Mouse (Mus musculus) heart, embryonic 11.5 days (tissue): ENCODE results near the gene Cct5. TPM values are rescaled to one million over a fixed set of nuclear protein-coding genes. Genes with fewer than 3 reads are reported as not detected.

Experiments
- ATAC-seq: fragments of 200-750 bp; cut with Nextera tagmentation; replicated peaks from 2 replicates; pipeline ENCODE4 v1.8.0; 2017; ENCODE audit warnings: moderate library complexity; ENCODE audit not compliant: insufficient number of reproducible peaks, low FRiP score, low TSS enrichment
- H3K27ac ChIP-seq: fragments of 300-500 bp; sonication (generic); 2 replicates; pipeline ENCODE4 v1.5.1; 2014; ENCODE audit warnings: mild to moderate bottlenecking, low read depth, low read length
- H3K27me3 ChIP-seq: fragments of 300-500 bp; sonication (generic); 2 replicates; pipeline ENCODE4 v1.6.1; 2014; ENCODE audit warnings: mild to moderate bottlenecking, low read length, mixed read lengths; ENCODE audit not compliant: control insufficient read depth, insufficient read depth
- H3K36me3 ChIP-seq: fragments of 300-500 bp; sonication (generic); 2 replicates; pipeline ENCODE4 v1.6.1; 2014; ENCODE audit warnings: mild to moderate bottlenecking, low read length, moderate library complexity, mixed read lengths; ENCODE audit not compliant: control insufficient read depth, insufficient read depth
- H3K4me1 ChIP-seq: fragments of 300-500 bp; sonication (generic); 2 replicates; pipeline ENCODE4 v1.6.1; 2014; ENCODE audit warnings: low read length; ENCODE audit not compliant: control insufficient read depth, insufficient read depth
- H3K4me2 ChIP-seq: fragments of 300-500 bp; sonication (generic); 2 replicates; pipeline ENCODE4 v1.6.1; 2014; ENCODE audit warnings: mild to moderate bottlenecking, moderate library complexity
- H3K4me3 ChIP-seq: fragments of 300-500 bp; sonication (generic); 2 replicates; pipeline ENCODE4 v1.5.1; 2014; ENCODE audit warnings: low read depth, low read length
- H3K9ac ChIP-seq: fragments of 300-500 bp; sonication (generic); 2 replicates; pipeline ENCODE4 v1.6.1; 2014; ENCODE audit warnings: mild to moderate bottlenecking, low read depth, low read length, moderate library complexity
- H3K9me3 ChIP-seq: fragments of 300-500 bp; sonication (generic); replicated peaks from 2 replicates; pipeline ENCODE4 v1.6.1; 2016; ENCODE audit warnings: low read length; ENCODE audit not compliant: control insufficient read depth
- WGBS: fragments of 180-500 bp; shearing (Covaris S2); extraction: QIAGEN DNeasy Blood & Tissue Kit; methylation state at CpG from one replicate; pipeline ENCODE4 v1.1.7; 2014; ENCODE audit not compliant: insufficient replicate concordance; 5-methylcytosine and 5-hydroxymethylcytosine counted together
- polyA plus RNA-seq: library from polyadenylated mRNA; unstranded; fragments of >200 nt; fragmentation: Nextera tagmentation; extraction: Ambion mirVana; gene quantifications from 2 replicates; pipeline ENCODE4 v1.2.1, GENCODE M21; 2014

Cct5 gene
- polyA plus RNA-seq, 1 experiment from 2014 or later: 455 TPM

DNA sequence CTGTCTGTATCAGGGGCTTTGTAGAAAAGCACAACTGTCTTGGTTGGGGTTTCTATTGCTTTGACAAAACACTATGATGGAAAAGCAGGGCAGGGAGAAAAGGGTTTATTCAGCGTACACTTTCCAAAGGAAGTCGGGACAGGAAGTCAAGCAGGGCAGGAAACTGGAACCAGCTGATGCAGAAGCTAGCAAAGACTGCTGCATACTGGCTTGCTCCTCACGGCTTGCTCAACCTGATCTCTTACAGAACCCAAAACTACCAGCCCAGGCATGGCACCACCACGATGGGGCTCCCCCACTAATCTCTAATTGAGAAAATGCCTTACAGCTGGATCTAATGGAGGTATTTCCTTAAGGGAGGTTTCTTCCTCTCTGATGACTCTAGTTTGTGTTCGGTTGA lies 54.2 kb downstream of the Cct5 start:
- Histone ChIP-seq H3K27ac (no peak overlapping the region), H3K4me2 (no peak overlapping the region), H3K9ac (no peak overlapping the region), H3K27me3 (no peaks in the 10 kb centered on the region), H3K36me3 (no peaks in the 10 kb centered on the region), H3K4me1 (peaks cover 14% of the 10 kb centered on the region), H3K9me3 (no peaks in the 10 kb centered on the region), H3K4me3 (no peak overlapping the region)
- ATAC-seq: no peak
- 62% methylated on average over 5 of the region's 5 CpGs for WGBS

DNA sequence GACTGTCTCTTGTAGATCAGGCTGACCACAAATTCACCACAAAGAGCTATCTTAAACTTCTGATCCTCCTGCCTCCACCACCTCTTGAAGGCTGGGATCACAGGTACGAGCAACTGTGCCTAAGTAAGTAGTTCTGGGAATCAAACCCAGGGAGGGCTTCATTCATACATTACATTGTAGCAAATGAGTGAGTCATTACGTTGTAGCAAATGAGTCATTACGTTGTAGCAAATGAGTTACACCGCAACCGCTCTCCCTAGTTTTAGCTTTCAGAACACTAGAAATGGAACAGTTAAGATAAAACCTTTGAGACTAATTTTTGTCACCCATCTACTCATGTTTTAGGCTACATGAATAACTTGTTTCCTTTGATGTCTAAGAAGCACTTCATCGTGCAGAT lies 55.3 kb downstream of the Cct5 start:
- ATAC-seq: no peak
- Histone ChIP-seq H3K9ac (no peak overlapping the region), H3K27ac (no peak overlapping the region), H3K36me3 (no peaks in the 10 kb centered on the region), H3K9me3 (no peaks in the 10 kb centered on the region), H3K4me2 (no peak overlapping the region), H3K4me1 (peaks cover 22% of the 10 kb centered on the region), H3K4me3 (no peak overlapping the region), H3K27me3 (no peaks in the 10 kb centered on the region)
- 81% methylated on average over 6 of the region's 6 CpGs for WGBS

DNA sequence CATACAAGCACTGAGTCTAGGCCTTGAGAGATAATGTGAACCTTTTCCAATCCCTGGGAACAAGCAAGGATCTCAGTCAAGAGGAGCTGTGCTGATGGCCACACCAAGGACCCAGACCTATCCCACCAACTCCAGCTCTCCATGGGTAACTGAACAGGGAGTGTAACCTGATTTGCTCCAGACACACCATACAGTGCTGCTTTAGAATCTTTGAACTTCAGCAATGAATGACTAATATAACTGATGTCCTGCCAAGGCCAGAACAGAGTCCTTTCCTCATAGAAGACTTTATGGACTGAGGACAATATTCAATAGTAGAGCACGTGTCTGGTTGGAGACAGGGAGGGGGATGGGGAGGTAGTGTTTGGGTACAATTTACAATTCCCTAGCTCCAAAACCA lies 56.5 kb downstream of the Cct5 start:
- Histone ChIP-seq H3K27me3 (no peaks in the 10 kb centered on the region), H3K9me3 (no peaks in the 10 kb centered on the region), H3K9ac (no peak overlapping the region), H3K36me3 (no peaks in the 10 kb centered on the region), H3K27ac (no peak overlapping the region), H3K4me1 (peaks cover 22% of the 10 kb centered on the region), H3K4me3 (no peak overlapping the region), H3K4me2 (no peak overlapping the region)
- WGBS: 28% methylated on average over 1 of the region's 1 CpGs
- no peak for ATAC-seq

DNA sequence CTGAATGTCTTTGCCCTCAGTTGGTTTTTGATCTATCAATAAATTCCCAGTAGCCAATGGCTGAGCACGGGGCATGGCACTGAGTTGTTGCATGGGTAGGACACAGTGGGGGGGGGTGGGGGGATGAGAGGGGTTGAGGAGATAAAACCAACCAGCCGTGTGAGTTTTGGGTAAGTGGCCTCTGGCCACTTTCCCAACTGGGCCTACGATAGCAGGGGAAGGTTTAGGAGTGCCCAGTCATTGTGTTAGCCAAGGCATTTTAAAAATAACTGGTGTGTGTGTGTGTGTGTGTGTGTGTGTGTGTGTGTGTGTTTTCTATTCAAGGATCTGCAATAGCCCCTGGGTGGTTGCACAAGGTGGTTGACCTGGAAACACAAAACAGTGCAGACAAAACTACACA lies 58.4 kb downstream of the Cct5 start:
- H3K4me1 ChIP-seq: peaks cover 22% of the 10 kb centered on the region
- ATAC-seq: no peak
- WGBS: 8% methylated on average over 3 of the region's 3 CpGs

DNA sequence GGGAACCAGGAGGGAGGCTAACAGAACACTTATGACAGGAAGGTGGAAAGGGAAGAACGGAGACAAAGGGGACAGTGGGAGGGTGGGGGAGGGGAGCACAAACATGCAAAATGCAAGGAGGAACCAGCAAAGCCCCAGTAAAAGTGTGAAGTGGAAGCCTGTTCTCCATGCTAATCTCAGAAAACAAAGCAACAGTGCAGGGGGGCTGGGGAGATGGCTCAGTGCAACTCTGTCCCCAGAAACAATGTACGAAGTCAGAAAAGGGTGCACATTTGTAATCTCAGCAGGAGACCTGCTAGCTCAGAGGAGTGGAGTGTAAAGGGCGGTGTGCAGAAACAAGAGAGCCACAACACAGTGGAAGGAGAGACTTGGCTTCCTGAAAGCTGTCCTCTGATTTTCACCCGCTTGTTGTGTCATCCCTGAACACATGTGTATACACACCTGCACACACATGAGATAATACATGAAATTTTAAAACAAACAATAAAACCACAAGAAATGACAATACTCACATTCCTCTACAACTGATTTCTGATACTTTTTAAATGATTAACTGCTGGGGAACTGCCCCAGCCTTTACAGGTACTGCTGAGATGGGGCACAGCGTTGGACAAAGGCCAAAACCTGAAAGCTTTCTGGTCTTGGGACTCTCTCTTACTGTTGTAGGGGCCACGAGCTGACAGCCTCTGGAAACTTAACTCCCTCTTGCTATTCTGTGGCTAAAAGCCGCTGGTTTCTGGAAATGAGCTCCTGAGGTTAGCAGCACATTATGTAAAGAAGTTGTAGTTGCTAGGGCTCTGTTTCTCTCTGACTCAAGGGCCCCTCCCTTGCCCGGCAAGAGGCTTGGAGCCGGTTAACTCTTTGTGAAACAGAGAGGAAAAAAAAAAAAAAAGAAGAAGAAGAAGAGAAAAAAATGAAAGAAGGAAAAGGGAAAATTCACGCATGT lies 59.3 kb downstream of the Cct5 start:
- no peak overlapping the region for H3K4me3 ChIP-seq
- H3K4me2 ChIP-seq: peak overlapping the region; percentile 3; the same call in 1 of the 2 replicates
- no peaks in the 10 kb centered on the region for H3K9me3 ChIP-seq
- 14% methylated on average over 10 of the region's 10 CpGs for WGBS
- no peak overlapping the region for H3K9ac ChIP-seq
- no peaks in the 10 kb centered on the region for H3K36me3 ChIP-seq
- ATAC-seq: no peak
- no peak overlapping the region for H3K27ac ChIP-seq
- peaks cover 22% of the 10 kb centered on the region for H3K4me1 ChIP-seq
- no peaks in the 10 kb centered on the region for H3K27me3 ChIP-seq

More for the DNA sequence above, 58.4 kb downstream of the Cct5 start:
- H3K9ac ChIP-seq: no peak overlapping the region
- no peak overlapping the region; the same call in 1 of the 2 replicates for H3K27ac ChIP-seq
- no peaks in the 10 kb centered on the region for H3K27me3 ChIP-seq
- no peaks in the 10 kb centered on the region for H3K9me3 ChIP-seq
- no peak overlapping the region for H3K4me3 ChIP-seq
- no peak overlapping the region for H3K4me2 ChIP-seq
- no peaks in the 10 kb centered on the region for H3K36me3 ChIP-seq

Other genes starting within 250 kb of the Cct5 start
- 2.1 and 2.2 TPM in 2 replicates for gene Ankrd33b, start 234.1 kb downstream of the Cct5 start, polyA plus RNA-seq
- 3.3 TPM in 2 replicates for gene Ropn1l, start 148.1 kb downstream of the Cct5 start, polyA plus RNA-seq
- gene March6, start 70.8 kb downstream of the Cct5 start, polyA plus RNA-seq: 31.1 and 40.9 TPM in 2 replicates
- 6.6 and 8.5 TPM in 2 replicates for gene Cmbl, start 36.4 kb downstream of the Cct5 start, polyA plus RNA-seq
- 13.3 and 16.1 TPM in 2 replicates for gene Fam173b, start within 50 bp of the Cct5 start, polyA plus RNA-seq